Mouse (Mus musculus) small intestine, adult 2 months (tissue): ENCODE results near the gene Ube2e1. TPM values are rescaled to one million over a fixed set of nuclear protein-coding genes. Genes with fewer than 3 reads are reported as not detected.
"Not testable (repeated sequence)": the region's sequence is repeated elsewhere in the genome, so short reads cannot be mapped to it uniquely, and the experiment has no call there.

Experiments used
- H3K27ac ChIP-seq: fragments of 200-500 bp; 2 replicates; pipeline ENCODE4 v1.5.1; 2012; ENCODE audit warnings: low read depth, low read length, control low read depth, inconsistent platforms; ENCODE audit not compliant: insufficient read depth
- H3K27me3 ChIP-seq: fragments of 200-500 bp; 2 replicates; pipeline ENCODE4 v1.6.1; 2012; ENCODE audit warnings: mild to moderate bottlenecking, moderate library complexity, low read length, inconsistent platforms; ENCODE audit not compliant: control insufficient read depth, insufficient read depth
- H3K36me3 ChIP-seq: fragments of 200-500 bp; 2 replicates; pipeline ENCODE4 v1.6.1; 2012; ENCODE audit warnings: mild to moderate bottlenecking, low read length, control low read depth, inconsistent platforms; ENCODE audit not compliant: control insufficient read depth, insufficient read depth
- H3K4me1 ChIP-seq: fragments of 200-500 bp; 2 replicates; pipeline ENCODE4 v1.6.1; 2012; ENCODE audit warnings: low read length, inconsistent platforms, mixed read lengths; ENCODE audit not compliant: control insufficient read depth, insufficient read depth, insufficient read length
- H3K4me3 ChIP-seq: fragments of 200-500 bp; 2 replicates; pipeline ENCODE4 v1.5.1; 2012; ENCODE audit warnings: low read depth, mild to moderate bottlenecking, control low read depth, inconsistent platforms, low read length, moderate library complexity
- CTCF ChIP-seq: fragments of 200-500 bp; IDR thresholded peaks from 2 replicates; pipeline ENCODE4 v1.5.1; 2012; ENCODE audit warnings: low read depth, mild to moderate bottlenecking, control low read depth, inconsistent platforms, low read length, moderate library complexity, mixed read lengths; ENCODE audit not compliant: insufficient replicate concordance, insufficient read length; ENCODE audit errors: extremely low read depth
- POLR2A ChIP-seq: fragments of 200-500 bp; IDR thresholded peaks from 2 replicates; pipeline ENCODE4 v1.6.1; 2012; ENCODE audit warnings: low read depth, mild to moderate bottlenecking, control low read depth, inconsistent platforms, low read length, moderate library complexity
- WGBS: fragments of 180-500 bp; shearing (Covaris S2); methylation state at CpG from one replicate; pipeline ENCODE4 v1.1.7; 2018; 5-methylcytosine and 5-hydroxymethylcytosine counted together
- polyA plus RNA-seq: library from polyadenylated mRNA; depleted of rRNA; stranded (reverse); fragments of >200 nt; gene quantifications from 2 replicates; pipeline ENCODE4 v1.2.3, GENCODE M21; 2012

Ube2e1 gene
- polyA plus RNA-seq, 1 experiment: 6.8 TPM

DNA sequence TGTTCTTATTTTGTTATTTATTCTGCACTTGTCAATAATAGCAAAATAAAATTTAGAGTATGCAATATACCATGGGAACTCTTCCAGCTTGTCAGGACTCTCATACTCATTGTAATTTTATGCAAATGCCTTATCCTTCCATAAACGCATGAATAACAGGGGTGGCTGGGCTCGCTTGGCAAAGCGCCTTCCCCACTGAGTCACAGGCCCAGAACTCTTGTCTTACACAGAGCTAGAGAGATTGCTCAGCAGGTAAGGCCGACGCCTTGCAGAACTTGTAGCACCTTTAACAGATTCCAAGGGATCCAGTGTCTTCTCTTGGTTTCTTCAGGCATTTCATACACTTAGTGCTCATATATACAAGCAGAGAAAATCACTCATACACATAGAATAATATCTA lies 51.3 kb downstream of the Ube2e1 start:
- Histone ChIP-seq H3K36me3 (peaks cover 35% of the 10 kb centered on the region), H3K4me1 (no peaks in the 10 kb centered on the region), H3K27ac (no peak overlapping the region), H3K4me3 (no peak overlapping the region), H3K27me3 (no peaks in the 10 kb centered on the region)
- WGBS: 69% methylated on average over 5 of the region's 5 CpGs
- no peak for TF ChIP-seq CTCF
- TF ChIP-seq POLR2A: no peak

- no peak overlapping the region for H3K4me3 ChIP-seq
- no peak for TF ChIP-seq CTCF
- H3K4me1 ChIP-seq: peaks cover 2% of the 10 kb centered on the region; the same call in 1 of the 2 replicates
- H3K27me3 ChIP-seq: no peaks in the 10 kb centered on the region
- 80% methylated on average over 1 of the region's 1 CpGs for WGBS
- H3K27ac ChIP-seq: no peak overlapping the region
- peaks cover 15% of the 10 kb centered on the region for H3K36me3 ChIP-seq
Observed at GRCm38 (mm10) chr14:18274526-18274925, 57.1 kb downstream of the Ube2e1 start.

- H3K27me3 ChIP-seq: no peaks in the 10 kb centered on the region
- TF ChIP-seq CTCF (no peak), POLR2A (no peak)
- no peak overlapping the region for H3K27ac ChIP-seq
- H3K4me1 ChIP-seq: peaks cover 2% of the 10 kb centered on the region; the same call in 1 of the 2 replicates
- 2% methylated on average over 7 of the region's 7 CpGs for WGBS
- no peak overlapping the region for H3K4me3 ChIP-seq
- H3K36me3 ChIP-seq: peaks cover 20% of the 10 kb centered on the region
Observed at GRCm38 (mm10) chr14:18271666-18272065, 60.0 kb downstream of the Ube2e1 start.

- WGBS: under 1% methylated on average over 78 of the region's 78 CpGs
- TF ChIP-seq POLR2A (peak; percentile 21; the same call in 1 of the 2 replicates), CTCF (no peak)
Observed at GRCm38 (mm10) chr14:18270529-18271441, 60.9 kb downstream of the Ube2e1 start, which contains the start of the genes Nkiras1 and Rpl15. Gene Nkiras1, plus strand, starts transcription at chr14:18271136. Gene Rpl15, minus strand, starts transcription at chr14:18271391.

DNA sequence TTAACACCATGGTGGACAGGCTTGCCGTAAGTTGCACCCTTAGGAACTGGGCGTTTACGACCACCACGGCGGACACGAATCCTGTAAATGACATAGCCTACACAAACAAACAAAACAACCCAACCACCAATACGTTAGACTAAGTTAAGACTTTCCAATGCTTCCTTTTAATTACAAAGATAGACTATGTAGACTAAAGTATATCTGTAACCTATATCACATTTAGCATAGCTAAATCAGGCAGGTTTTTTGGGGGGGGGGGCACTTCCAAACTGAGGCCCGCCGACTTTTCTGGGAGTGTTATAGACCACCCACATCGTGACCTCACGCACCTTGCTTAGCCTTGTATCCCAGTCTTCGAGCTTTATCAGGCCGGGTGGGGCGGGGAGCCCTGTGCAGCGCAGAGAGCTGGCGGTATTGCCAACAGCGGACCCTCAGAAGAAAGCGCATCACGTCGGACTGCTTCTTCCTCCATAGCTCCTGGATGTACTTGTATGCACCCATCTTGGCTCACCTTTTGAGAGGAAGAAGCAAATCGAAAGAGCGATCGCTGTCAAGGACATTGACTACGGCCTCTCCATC lies 61.6 kb downstream of the Ube2e1 start:
- H3K27ac ChIP-seq: peak overlapping the region; percentile 40; the same call in 1 of the 2 replicates
- not testable (repeated sequence) for H3K27me3 ChIP-seq, H3K4me1 ChIP-seq
- peaks cover 16% of the 10 kb centered on the region for H3K36me3 ChIP-seq
- H3K4me3 ChIP-seq: peak overlapping the region; percentile 74
- 1% methylated on average over 24 of the region's 24 CpGs for WGBS

More at GRCm38 (mm10) chr14:18270529-18271441, 60.9 kb downstream of the Ube2e1 start, which contains the start of the genes Nkiras1 and Rpl15:
- H3K36me3 ChIP-seq: peaks cover 16% of the 10 kb centered on the region
- H3K27me3 ChIP-seq: no peaks in the 10 kb centered on the region
- peaks cover 2% of the 10 kb centered on the region; the same call in 1 of the 2 replicates for H3K4me1 ChIP-seq
- H3K27ac ChIP-seq: peak within 1 kb of the TSS; percentile 79
- peak within 1 kb of the TSS; percentile 74 for H3K4me3 ChIP-seq

DNA sequence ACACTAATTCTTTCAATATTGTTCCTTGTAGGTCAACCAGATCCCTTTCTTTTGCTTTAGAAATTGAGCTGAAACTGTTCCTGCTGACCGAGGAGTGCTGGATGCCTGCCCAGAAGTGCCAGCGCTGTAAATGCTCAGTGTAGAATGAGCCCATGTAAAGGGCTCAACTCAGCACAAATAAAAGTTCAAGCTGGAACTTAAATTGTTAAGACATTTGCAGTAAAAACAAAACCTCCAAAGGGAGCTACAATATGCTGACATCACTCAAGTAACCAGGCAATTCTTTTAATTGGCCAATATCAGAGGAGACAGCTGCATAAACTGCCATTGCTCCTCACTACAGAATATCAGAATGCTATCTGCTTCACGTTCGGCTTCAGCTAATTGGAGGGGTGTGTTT lies 68.2 kb downstream of the Ube2e1 start:
- Histone ChIP-seq H3K4me3 (no peak overlapping the region), H3K27ac (no peak overlapping the region), H3K36me3 (peaks cover 8% of the 10 kb centered on the region), H3K4me1 (no peaks in the 10 kb centered on the region), H3K27me3 (no peaks in the 10 kb centered on the region)
- 13% methylated on average over 4 of the region's 4 CpGs for WGBS
- TF ChIP-seq POLR2A (no peak), CTCF (no peak)

- Histone ChIP-seq H3K4me1 (no peaks in the 10 kb centered on the region), H3K27ac (no peak overlapping the region), H3K4me3 (no peak overlapping the region), H3K27me3 (no peaks in the 10 kb centered on the region), H3K36me3 (no peaks in the 10 kb centered on the region)
- 87% methylated on average over 3 of the region's 3 CpGs for WGBS
- TF ChIP-seq POLR2A (no peak), CTCF (no peak)
Observed at GRCm38 (mm10) chr14:18261203-18261602, 70.5 kb downstream of the Ube2e1 start.
